Mouse (Mus musculus) erythroblast, embryonic 14.5 days (primary cell): ENCODE data around the gene Plin3. TPM values are rescaled to one million over a fixed set of nuclear protein-coding genes. Genes with fewer than 3 reads are reported as not detected.
A peak's percentile ranks its signal among the peaks of the same experiment; 100 is the strongest.

ENCODE experiments used
- H3K27me3 ChIP-seq: 2 replicates; pipeline ENCODE4 v1.6.1; 2012; ENCODE audit warnings: inconsistent platforms; ENCODE audit not compliant: control insufficient read depth
- H3K36me3 ChIP-seq: 2 replicates; pipeline ENCODE4 v1.6.1; 2012; ENCODE audit warnings: mild to moderate bottlenecking, inconsistent platforms; ENCODE audit not compliant: control insufficient read depth
- H3K4me1 ChIP-seq: 2 replicates; pipeline ENCODE4 v1.6.1; 2012; ENCODE audit warnings: inconsistent platforms; ENCODE audit not compliant: control insufficient read depth
- H3K4me3 ChIP-seq: replicated peaks from 2 replicates; pipeline ENCODE3; 2012; ENCODE audit warnings: moderate library complexity, mild to moderate bottlenecking, inconsistent platforms
- H3K9me3 ChIP-seq: 2 replicates; pipeline ENCODE4 v1.6.1; 2012; ENCODE audit warnings: low read length, inconsistent platforms, mixed read lengths; ENCODE audit not compliant: control insufficient read depth
- GATA1 ChIP-seq: IDR thresholded peaks from 2 replicates; pipeline ENCODE4 v1.6.1; 2012; ENCODE audit warnings: low read length, inconsistent platforms, mixed read lengths
- TAL1 ChIP-seq: IDR thresholded peaks from 3 replicates; pipeline ENCODE4 v1.6.1; 2012; ENCODE audit warnings: low read length, inconsistent platforms, mixed read lengths
- polyA plus RNA-seq: library from polyadenylated mRNA; stranded (reverse); fragments of >175 nt; gene quantifications from 2 replicates; pipeline ENCODE4 v1.2.3, GENCODE M21; 2012

The Plin3 gene
- polyA plus RNA-seq, 1 experiment = 0.86 TPM

GRCm38 (mm10) chr17:56279481-56280155 lies 13.1 kb downstream of the Plin3 start:
- no peak for TF ChIP-seq GATA1
- TF ChIP-seq TAL1 = no peak
- Histone ChIP-seq H3K36me3 (peaks cover 44% of the 10 kb centered on the region), H3K9me3 (no peaks in the 10 kb centered on the region), H3K27me3 (no peaks in the 10 kb centered on the region), H3K4me1 (peaks cover 66% of the 10 kb centered on the region), H3K4me3 (no peak overlapping the region)

GRCm38 (mm10) chr17:56278340-56278739 lies 14.3 kb downstream of the Plin3 start:
- Histone ChIP-seq H3K36me3 (peaks cover 47% of the 10 kb centered on the region), H3K27me3 (no peaks in the 10 kb centered on the region), H3K4me1 (peaks cover 77% of the 10 kb centered on the region), H3K9me3 (no peaks in the 10 kb centered on the region), H3K4me3 (no peak overlapping the region)
- TF ChIP-seq GATA1 = no peak
- no peak for TF ChIP-seq TAL1

- H3K9me3 ChIP-seq = no peaks in the 10 kb centered on the region
- H3K4me3 ChIP-seq = peak overlapping the region; percentile 86
- TF ChIP-seq GATA1 = no peak
- H3K4me1 ChIP-seq = peaks cover 76% of the 10 kb centered on the region
- peaks cover 47% of the 10 kb centered on the region for H3K36me3 ChIP-seq
- no peaks in the 10 kb centered on the region for H3K27me3 ChIP-seq
Observed at GRCm38 (mm10) chr17:56277567-56277893, 15.1 kb downstream of the Plin3 start.

- Histone ChIP-seq H3K4me3 (peak within 1 kb of the TSS; percentile 86), H3K36me3 (peaks cover 54% of the 10 kb centered on the region), H3K9me3 (no peaks in the 10 kb centered on the region), H3K4me1 (peaks cover 82% of the 10 kb centered on the region), H3K27me3 (no peaks in the 10 kb centered on the region)
- no peak for TF ChIP-seq TAL1
- TF ChIP-seq GATA1 = peak; percentile 76
Observed at GRCm38 (mm10) chr17:56276643-56277566, 15.8 kb downstream of the Plin3 start, which contains the start of gene Ticam1. Ticam1 (minus strand) TSS chr17:56276786.

- Histone ChIP-seq H3K27me3 (no peaks in the 10 kb centered on the region), H3K4me1 (peaks cover 74% of the 10 kb centered on the region), H3K36me3 (peaks cover 56% of the 10 kb centered on the region), H3K9me3 (no peaks in the 10 kb centered on the region), H3K4me3 (peak overlapping the region; percentile 86)
- TF ChIP-seq GATA1 (no peak), TAL1 (no peak)
Observed at GRCm38 (mm10) chr17:56275842-56276480, 16.7 kb downstream of the Plin3 start.

GRCm38 (mm10) chr17:56273986-56274385 lies 18.7 kb downstream of the Plin3 start:
- H3K4me3 ChIP-seq = no peak overlapping the region
- no peak for TF ChIP-seq TAL1
- TF ChIP-seq GATA1 = no peak

GRCm38 (mm10) chr17:56273482-56273881 lies 19.2 kb downstream of the Plin3 start:
- Histone ChIP-seq H3K4me1 (peaks cover 77% of the 10 kb centered on the region), H3K27me3 (no peaks in the 10 kb centered on the region), H3K4me3 (no peak overlapping the region), H3K9me3 (no peaks in the 10 kb centered on the region), H3K36me3 (peaks cover 53% of the 10 kb centered on the region)
- TF ChIP-seq TAL1 (no peak), GATA1 (no peak)

More at GRCm38 (mm10) chr17:56273986-56274385, 18.7 kb downstream of the Plin3 start:
- Histone ChIP-seq H3K9me3 (no peaks in the 10 kb centered on the region), H3K36me3 (peaks cover 57% of the 10 kb centered on the region), H3K4me1 (peaks cover 79% of the 10 kb centered on the region), H3K27me3 (no peaks in the 10 kb centered on the region)

GRCm38 (mm10) chr17:56272644-56273043 lies 20.0 kb downstream of the Plin3 start:
- H3K36me3 ChIP-seq = peaks cover 49% of the 10 kb centered on the region

GRCm38 (mm10) chr17:56271609-56272253 lies 20.9 kb downstream of the Plin3 start:
- TF ChIP-seq TAL1 = no peak
- no peak for TF ChIP-seq GATA1
- H3K4me1 ChIP-seq = peaks cover 60% of the 10 kb centered on the region

More at GRCm38 (mm10) chr17:56272644-56273043, 20.0 kb downstream of the Plin3 start:
- TF ChIP-seq TAL1 (no peak), GATA1 (no peak)
- H3K9me3 ChIP-seq = no peaks in the 10 kb centered on the region
- no peaks in the 10 kb centered on the region for H3K27me3 ChIP-seq
- H3K4me3 ChIP-seq = no peak overlapping the region
- peaks cover 68% of the 10 kb centered on the region for H3K4me1 ChIP-seq

More at GRCm38 (mm10) chr17:56271609-56272253, 20.9 kb downstream of the Plin3 start:
- H3K36me3 ChIP-seq = peaks cover 49% of the 10 kb centered on the region
- H3K27me3 ChIP-seq = no peaks in the 10 kb centered on the region
- no peak overlapping the region for H3K4me3 ChIP-seq
- H3K9me3 ChIP-seq = no peaks in the 10 kb centered on the region
